Mouse (Mus musculus) gastrocnemius, adult 2 months (tissue): ENCODE measurements around the gene Xpnpep2. TPM values are rescaled to one million over a fixed set of nuclear protein-coding genes. Genes with fewer than 3 reads are reported as not detected.

ENCODE experiments used
- DNase-seq: peaks from one replicate; pipeline ENCODE4 v3.0.0; 2022
- H3K27ac ChIP-seq: fragments of 200-600 bp; 2 replicates; pipeline ENCODE4 v1.8.1; 2022; ENCODE audit warnings: mild to moderate bottlenecking
- H3K4me3 ChIP-seq: fragments of 200-600 bp; 2 replicates; pipeline ENCODE4 v1.8.1; 2022; ENCODE audit warnings: mild to moderate bottlenecking, moderate library complexity
- CTCF ChIP-seq: fragments of 200-600 bp; IDR thresholded peaks from 2 replicates; pipeline ENCODE4 v1.8.1; 2022; ENCODE audit warnings: antibody characterized with exemption, mild to moderate bottlenecking, moderate library complexity
- intact Hi-C: fragments of 180-260 bp; cut with DNase I; formaldehyde crosslinking; loops from one replicate; pipeline ENCODE4 v1.15.1; 2025
- total RNA-seq, 2 experiments: library from RNA; stranded (reverse); gene quantifications; 2 replicates each; pipeline ENCODE4 v1.2.3; 2021

Xpnpep2 gene
- total RNA-seq, 2 experiments from 2014 or later = 0.59 to 0.89 TPM

- no peak for DNase-seq
- Histone ChIP-seq H3K27ac (no peak overlapping the region), H3K4me3 (no peak overlapping the region)
- no peak for TF ChIP-seq CTCF
- intact Hi-C loops = no loop called here
These were observed 28.4 kb downstream of the Xpnpep2 start for GRCm38 (mm10) chrX:48136935-48137334.

- intact Hi-C loops = no loop called here
- Histone ChIP-seq H3K27ac (no peak overlapping the region), H3K4me3 (no peak overlapping the region)
These were observed 29.5 kb downstream of the Xpnpep2 start for GRCm38 (mm10) chrX:48138011-48138410.

GRCm38 (mm10) chrX:48138539-48139275 is 30.2 kb downstream of the Xpnpep2 start:
- Histone ChIP-seq H3K27ac (no peak overlapping the region), H3K4me3 (no peak overlapping the region)

More at GRCm38 (mm10) chrX:48138011-48138410, 29.5 kb downstream of the Xpnpep2 start:
- DNase-seq = no peak
- no peak for TF ChIP-seq CTCF

DNA sequence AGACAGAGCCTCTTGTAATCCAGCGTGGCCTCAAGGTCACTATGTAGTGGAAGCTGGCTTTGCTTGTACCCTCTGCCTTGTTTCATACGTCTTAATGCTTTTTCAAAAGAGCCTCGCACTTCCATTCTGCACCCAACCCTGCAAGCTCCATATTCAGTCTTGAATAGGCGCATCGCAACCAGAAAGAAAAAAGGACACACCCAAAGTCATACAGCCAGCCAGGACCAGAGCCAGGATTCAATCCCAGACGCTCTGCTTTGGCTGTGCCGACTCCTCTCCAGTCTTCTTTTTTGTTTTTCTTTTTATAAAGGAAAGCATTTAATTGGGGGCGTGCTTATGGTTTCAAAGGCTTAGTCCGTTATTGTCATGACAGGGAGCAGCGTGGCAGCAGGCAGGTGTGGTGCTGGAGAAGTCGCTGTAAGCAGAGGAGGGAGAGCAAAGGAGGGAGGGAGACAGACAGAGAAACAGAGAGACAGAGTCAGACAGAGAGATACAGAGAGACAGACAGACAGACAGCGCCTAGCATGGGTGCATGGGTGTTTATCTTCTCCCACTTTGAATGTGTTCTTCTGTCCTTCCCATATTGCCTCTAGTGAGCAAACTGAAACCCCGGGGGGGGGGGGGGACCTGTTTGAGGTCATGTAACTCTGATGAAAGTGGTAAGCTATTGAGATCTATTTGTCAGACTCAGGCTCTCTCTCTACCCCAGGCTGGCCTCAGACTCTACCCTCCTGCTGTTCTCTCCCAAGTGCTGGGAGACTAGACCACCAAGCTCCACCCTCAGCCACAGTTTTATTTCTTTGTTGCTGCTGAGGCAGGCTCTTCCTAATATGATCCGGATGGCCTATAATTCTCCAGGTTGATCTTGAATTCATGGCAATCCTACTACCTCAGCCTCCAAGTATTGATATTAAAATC is 31.1 kb downstream of the Xpnpep2 start:
- peak; percentile 26 for DNase-seq
- no peak overlapping the region for H3K27ac ChIP-seq
- no peak overlapping the region for H3K4me3 ChIP-seq
- intact Hi-C loops = no loop called here
- TF ChIP-seq CTCF = no peak

More at GRCm38 (mm10) chrX:48138539-48139275, 30.2 kb downstream of the Xpnpep2 start:
- DNase-seq = no peak
- no peak for TF ChIP-seq CTCF
- intact Hi-C loops = no loop called here

GRCm38 (mm10) chrX:48140286-48140877 is 31.9 kb downstream of the Xpnpep2 start:
- no peak for DNase-seq
- Histone ChIP-seq H3K27ac (no peak overlapping the region), H3K4me3 (no peak overlapping the region)
- TF ChIP-seq CTCF = no peak
- intact Hi-C loops = no loop called here

DNA sequence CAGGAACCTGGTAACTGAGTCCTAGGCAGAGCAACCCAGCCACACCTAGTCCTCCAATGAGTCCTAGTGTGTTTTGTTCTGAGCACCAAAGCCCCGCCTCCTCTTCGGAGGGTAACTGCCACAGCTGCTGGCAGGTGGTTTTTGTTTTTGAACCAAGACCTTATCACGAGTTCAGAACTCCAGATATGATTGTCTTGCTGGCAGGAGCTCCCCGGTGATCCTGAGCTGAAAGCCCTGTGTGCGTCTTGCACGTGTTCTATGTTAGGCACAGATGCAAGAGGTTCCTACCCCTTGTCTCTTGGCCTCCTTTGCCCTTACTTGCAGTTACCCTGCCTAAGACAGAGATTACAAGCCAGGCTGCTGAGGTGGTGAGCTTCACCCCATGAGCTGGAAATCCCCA is 33.0 kb downstream of the Xpnpep2 start:
- H3K27ac ChIP-seq = no peak overlapping the region
- TF ChIP-seq CTCF = no peak
- H3K4me3 ChIP-seq = no peak overlapping the region
- no peak for DNase-seq
- intact Hi-C loops = no loop called here

- peak overlapping the region; percentile 44 for H3K4me3 ChIP-seq
- no peak overlapping the region for H3K27ac ChIP-seq
- TF ChIP-seq CTCF = no peak
- DNase-seq = no peak
- intact Hi-C loops = no loop called here
These were observed 35.1 kb downstream of the Xpnpep2 start for GRCm38 (mm10) chrX:48143415-48144335.

DNA sequence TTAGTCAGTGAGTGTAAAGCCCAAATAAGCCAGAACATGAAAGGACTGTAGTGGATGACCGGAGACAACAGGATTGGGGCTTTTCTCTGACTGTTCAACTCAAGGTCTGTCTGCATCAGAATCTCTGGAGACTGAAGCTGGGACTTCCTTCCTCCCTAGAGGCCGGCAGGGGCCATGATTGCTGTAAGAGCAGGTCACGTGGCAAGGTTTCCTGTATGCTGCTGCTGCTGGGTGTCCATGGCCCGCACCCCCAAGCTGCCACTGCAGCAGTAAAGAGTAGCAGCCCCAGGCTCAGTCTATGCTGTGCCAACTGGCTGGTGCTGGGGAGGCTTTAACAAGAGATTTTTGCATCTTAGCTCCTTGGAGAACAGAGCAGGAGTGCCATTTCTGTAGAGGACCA is 37.7 kb downstream of the Xpnpep2 start, which contains the start of gene Sash3:
Sash3 (plus strand) TSS at position 175 of the 400 bp plus-strand sequence.
- TF ChIP-seq CTCF = no peak
- H3K27ac ChIP-seq = no peak within 1 kb of the TSS
- intact Hi-C loops = no loop called here
- no peak for DNase-seq
- peak within 1 kb of the TSS; percentile 21 for H3K4me3 ChIP-seq

DNA sequence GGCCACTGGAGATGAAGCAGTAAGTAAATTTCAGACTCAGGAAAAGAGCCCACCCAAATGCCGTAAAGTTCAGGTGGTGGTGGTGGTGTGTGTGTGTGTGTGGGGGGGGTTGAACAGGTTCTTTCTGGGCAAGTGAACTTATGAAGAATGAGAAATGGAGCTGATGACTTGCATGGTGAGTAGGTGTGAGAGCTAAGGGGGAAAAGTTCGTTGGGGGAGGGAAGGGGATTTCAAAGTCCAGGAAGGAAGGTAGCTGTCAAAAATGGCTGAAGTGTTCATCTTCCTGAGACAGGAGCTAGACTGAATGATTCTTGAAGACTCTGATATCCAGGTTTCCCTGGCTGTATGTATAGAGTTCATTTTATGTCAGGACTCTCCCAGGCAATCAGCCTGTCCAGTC is 38.7 kb downstream of the Xpnpep2 start:
- no peak overlapping the region for H3K27ac ChIP-seq
- no peak overlapping the region; the same call in 1 of the 2 replicates for H3K4me3 ChIP-seq
- DNase-seq = no peak
- no peak for TF ChIP-seq CTCF
- intact Hi-C loops = no loop called here

GRCm38 (mm10) chrX:48147741-48148186 is 39.2 kb downstream of the Xpnpep2 start:
- Histone ChIP-seq H3K4me3 (no peak overlapping the region), H3K27ac (no peak overlapping the region)
- no peak for DNase-seq
- intact Hi-C loops = no loop called here
- no peak for TF ChIP-seq CTCF

DNA sequence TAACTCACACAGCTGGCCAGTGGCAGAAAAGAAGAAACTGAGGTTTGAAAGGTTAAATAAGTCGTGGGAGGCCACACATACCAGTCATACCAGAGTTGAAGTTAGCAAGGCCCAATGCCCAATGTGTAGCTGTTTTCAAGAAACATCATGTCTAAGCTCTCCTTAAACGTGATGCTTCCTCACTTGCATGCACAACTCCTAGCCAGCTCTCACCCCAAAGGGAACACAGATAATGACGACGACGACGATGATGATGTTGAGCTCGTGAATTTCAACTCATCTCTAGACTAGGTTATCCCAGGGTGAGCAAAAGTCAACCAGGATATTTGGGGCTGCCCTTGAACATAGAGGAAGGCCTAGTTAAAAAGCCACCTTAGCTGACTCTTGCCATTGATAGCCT is 43.6 kb downstream of the Xpnpep2 start:
- no peak for TF ChIP-seq CTCF
- no peak overlapping the region for H3K4me3 ChIP-seq
- H3K27ac ChIP-seq = no peak overlapping the region
- DNase-seq = no peak
- intact Hi-C loops = no loop called here

- DNase-seq = no peak
- intact Hi-C loops = no loop called here
- H3K4me3 ChIP-seq = no peak overlapping the region
- no peak for TF ChIP-seq CTCF
- no peak overlapping the region for H3K27ac ChIP-seq
These were observed 44.9 kb downstream of the Xpnpep2 start for GRCm38 (mm10) chrX:48153414-48153813.
